Mouse (Mus musculus): ENCODE measurements around the gene Plg.

Gene Plg

DNA sequence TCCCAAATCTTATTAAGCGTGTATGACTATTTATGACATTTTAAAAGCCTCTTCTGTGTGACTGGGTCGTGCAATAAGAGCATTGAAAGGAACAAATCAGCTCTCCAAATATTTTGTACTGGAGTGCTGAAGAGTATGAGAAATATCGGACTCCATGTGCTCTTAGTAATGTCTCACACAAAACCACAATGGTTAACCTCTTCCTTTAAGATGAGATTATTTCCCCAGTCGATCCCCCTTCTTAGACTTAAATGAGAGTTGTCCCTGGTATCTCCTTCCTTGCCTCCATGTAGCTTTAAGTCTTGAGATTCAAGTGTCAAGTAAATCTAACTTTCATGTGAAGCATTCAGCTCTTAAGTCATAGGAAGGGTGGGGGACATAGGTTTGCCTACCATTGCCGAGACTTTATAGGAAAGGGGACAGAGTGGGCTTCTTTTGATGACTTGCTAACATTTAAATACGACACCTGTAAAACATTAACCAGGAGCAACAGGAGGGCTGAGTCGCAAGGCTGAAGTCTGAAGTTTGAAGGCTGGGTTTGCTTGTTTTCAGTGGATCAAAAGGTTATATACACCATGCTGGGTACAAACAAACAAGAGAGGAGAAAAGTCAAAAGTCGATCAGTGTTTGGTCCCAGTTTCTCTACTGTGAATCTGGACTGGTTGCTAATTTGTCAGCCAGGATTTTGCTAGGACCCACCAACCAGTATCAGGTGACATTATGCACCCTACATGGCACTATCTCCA, 6.8 kb downstream of the Plg start:
- no peak for DNase-seq (ENCODE audit: low spot score in 2 of 2)

DNA sequence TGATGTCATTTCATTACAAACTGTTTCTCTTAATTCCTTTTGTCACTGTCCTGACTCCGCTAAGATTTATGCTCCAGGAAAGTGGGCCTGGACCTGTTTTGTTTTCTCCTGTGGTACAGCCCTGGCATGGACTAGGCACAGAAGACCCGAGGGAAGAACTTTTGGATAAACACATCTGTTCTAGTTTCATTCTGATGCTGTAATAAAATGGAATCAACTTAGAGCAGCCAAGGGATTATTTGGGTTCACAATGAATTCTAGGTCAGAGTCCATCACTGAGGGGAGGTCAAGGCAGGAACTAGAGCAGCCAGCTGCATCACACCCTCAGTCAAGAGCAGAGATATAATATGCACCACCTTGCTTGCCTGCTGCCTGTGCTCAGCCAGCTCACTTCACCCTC, 9.4 kb downstream of the Plg start:
- DNase-seq (ENCODE audit: low spot score in 2 of 2) = no peak

DNA sequence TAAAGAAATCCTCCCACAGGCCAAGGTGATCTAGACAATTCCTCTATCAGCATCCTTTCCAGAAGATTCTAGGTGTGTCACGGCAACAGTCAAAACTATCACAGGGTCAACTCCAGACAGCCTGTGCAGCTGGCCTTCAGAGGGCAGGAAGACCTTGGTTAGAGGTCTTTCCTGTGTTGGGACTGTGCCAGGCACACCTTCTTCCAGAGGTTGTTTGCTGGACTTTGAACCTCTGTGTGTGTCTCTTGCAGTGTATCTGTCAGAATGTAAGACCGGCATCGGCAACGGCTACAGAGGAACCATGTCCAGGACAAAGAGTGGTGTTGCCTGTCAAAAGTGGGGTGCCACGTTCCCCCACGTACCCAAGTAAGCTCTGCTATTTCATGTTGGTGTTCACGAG, 9.8 kb downstream of the Plg start:
- no peak for DNase-seq (ENCODE audit: low spot score in 2 of 2)

DNA sequence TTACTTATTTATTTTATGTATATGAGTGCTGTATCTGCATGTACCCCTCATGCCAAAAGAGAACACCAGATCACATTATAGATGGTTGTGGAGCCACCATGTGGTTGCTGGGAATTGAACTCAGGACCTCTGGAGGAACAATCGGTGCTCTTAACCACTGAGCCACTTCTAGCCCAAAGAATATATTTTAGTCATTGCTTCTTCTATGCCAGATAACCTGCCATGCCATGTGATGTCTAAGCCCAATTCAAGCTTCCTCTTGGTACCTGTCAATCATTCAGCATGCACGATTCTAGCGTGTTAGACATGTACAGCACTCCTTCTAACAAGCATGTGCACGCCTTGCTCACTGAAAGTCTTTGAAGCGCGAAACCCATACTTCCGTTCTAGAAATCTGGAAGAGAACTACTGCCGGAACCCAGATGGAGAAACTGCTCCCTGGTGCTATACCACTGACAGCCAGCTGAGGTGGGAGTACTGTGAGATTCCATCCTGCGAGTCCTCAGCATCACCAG, 17.8 kb downstream of the Plg start:
- DNase-seq (ENCODE audit: low spot score in 2 of 2) = no peak

DNA sequence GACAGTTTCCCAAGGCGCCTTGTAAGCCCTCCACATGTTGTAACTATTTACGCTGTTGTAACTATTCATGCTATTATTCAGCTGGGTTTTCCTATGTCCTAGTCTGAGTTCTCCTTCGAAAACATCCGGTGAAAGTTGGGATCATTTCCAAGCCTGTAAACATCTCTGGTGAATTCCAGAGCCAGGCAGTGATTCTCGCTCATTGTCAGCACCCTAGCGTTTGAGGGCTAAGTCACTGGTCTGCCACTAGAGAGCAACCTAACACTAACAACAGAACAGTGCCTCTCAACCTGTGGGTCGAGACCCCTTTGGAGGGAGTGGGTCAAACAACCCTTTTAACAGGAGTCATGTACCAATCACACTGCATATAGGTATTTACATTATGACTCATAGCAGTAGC, 25.0 kb downstream of the Plg start:
- no peak for DNase-seq (ENCODE audit: low spot score in 2 of 2)

DNA sequence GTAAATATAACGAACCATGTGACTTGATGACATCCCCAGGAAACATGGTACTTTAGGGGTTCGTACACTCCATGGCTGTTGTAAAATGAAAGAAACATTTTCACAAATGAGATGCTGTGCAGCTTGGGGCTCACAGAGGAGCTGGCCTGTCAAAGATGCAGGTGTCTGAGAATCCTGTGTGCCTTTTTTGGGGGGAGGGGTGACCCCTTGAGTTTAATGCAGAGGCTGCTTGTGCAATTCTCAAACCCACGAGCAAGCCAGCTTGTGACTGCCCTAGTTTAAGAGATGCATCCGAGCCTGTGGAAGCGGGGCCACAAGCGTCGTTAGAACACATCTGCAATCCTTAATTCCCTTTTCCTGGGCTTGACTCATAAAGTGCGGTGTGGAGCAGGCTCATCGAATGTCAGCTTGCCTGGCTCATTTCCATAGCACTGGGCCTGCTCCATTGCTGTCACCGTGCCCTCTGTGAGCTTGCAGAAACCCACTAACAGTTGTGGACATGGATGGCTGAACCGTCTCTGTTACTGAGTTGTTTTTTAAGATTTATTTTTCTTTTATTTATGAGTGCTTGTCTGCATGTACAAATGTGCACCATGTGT, 31.0 kb downstream of the Plg start:
- DNase-seq (ENCODE audit: low spot score in 2 of 2) = no peak

DNA sequence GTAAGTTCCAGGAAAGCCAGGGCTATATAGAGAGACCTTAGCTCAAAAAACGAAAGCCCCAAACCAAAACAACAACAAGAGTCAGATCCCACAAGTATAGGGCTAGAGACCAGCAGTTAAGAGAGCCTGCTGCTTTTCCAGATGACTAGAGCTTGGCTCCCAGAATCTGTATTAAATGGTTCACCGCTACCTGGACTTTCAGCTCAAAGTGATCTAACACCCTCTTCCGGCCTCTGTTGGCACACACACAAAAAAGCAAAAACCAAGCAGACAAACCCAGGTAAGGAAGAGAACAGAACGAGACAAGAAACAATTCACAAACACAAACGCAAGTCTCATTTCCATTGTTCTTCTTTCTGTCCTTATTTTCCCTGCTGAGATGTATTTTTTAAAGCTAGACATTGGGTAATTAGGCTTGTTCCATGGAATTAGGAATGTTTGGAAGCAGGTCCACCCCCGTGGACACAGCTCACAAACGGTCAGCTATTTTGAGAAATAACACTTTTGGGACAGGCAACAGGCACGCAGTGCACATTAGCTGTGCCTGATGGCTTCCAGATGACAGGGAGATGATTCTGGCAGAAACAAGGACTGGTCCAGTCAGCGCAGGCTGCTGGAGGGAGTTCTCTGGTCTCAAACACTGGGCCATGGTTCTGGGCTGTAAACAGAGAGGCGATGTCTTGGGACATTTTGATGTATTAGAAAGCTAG, 33.9 kb downstream of the Plg start:
- no peak for DNase-seq (ENCODE audit: low spot score in 2 of 2)

DNA sequence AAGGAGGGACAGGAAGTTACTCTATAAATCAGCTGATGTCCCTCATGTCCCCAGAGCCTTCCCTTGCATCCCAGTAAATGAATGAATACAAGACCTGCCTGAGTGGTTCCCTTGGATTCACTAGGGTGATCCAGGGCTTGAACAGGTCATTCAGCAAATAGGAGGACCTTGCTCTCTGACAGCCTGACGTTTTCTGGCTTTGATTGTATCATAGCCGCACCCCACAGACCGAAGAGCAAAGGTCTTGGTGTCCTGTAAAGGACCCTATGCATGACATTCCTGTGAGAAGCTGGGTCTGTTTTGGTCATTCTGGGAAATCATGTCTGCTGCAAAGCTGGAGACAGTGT, 34.5 kb downstream of the Plg start:
- no peak for DNase-seq (ENCODE audit: low spot score in 2 of 2)

DNA sequence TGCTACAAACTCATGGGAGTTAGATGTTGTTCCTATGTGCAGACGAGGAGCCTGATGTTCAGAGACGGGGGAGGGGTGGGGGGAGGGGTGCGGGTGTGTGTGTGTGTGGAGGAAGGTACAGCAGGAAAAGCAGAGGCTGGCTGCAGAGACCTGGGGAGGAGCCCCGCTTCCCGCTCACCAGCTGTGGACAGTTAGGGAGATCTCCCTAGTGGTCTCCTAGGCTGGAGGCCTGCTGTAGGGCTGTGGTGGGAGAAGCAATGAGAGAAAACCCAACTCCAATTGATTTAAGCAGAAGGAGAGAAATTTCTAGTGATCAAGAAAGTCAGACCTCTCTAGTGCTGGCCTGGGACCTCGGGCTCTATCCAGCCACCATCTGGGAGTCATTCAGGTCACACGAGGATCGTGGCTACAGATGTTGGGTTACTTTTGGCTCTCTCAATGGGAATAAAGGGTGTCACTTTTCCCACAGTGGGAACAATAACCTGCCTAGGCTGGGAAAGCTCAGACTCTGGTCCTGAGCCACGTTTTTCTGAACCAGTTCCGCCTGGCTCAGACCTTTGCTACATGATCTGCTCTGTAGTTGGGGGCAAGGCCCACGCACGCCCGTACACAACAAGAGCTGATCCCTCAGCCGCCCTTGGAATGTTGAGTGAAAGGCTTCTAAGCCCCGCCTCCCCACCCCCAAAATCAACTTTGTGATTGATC, 36.8 kb downstream of the Plg start:
- no peak for DNase-seq (ENCODE audit: low spot score in 2 of 2)

DNA sequence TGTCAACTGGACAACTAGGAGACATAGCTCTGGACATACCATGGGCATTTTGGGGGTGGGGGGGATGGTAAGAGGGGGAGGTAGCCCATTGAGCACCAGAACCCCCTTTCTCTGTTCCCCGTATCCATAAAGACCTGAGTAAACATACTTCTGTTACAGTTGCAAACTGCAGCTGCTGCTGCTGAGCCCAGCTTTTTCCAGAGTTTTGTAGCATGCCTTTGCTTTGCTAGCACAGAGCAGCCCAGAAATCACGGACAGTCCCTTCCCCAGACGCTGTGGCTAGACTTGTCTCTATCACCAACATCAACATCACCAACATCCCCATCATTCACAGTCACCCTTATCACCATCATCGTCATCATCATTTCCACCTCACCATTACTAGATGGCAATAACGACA, 37.3 kb downstream of the Plg start:
- no peak for DNase-seq (ENCODE audit: low spot score in 2 of 2)

DNA sequence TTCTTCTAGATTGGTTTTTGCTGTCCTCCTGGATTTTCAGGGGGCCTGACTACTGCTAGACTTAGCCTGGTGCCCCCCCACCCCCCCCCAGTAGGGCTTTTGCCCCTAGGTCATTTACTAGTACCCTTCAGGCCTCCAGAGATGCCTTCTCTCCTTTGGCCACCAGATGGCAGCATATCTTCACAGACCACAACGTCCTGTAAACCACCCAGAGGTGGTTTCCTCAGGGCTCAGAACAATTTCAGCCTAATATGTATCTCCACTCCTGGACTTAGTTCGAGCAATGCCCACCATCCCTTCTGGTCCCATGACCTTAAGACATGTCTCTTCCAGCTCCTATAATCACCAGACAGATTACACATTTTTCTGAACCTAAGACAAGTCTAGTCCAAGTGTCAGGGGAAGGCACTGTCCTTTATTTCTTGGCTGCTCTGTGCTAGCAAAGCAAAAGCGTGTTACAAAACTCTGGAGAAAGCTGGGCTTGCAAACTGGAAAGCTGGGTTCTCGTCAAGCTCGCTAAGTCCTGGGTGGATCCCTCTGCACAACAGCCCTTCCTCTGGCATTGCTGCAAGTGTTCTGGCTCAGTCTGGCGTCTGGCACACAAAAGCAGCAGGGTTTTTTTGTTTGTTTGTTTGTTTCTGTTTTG, 38.0 kb downstream of the Plg start:
- DNase-seq (ENCODE audit: low spot score in 2 of 2) = peak; percentile 78 to 88

DNA sequence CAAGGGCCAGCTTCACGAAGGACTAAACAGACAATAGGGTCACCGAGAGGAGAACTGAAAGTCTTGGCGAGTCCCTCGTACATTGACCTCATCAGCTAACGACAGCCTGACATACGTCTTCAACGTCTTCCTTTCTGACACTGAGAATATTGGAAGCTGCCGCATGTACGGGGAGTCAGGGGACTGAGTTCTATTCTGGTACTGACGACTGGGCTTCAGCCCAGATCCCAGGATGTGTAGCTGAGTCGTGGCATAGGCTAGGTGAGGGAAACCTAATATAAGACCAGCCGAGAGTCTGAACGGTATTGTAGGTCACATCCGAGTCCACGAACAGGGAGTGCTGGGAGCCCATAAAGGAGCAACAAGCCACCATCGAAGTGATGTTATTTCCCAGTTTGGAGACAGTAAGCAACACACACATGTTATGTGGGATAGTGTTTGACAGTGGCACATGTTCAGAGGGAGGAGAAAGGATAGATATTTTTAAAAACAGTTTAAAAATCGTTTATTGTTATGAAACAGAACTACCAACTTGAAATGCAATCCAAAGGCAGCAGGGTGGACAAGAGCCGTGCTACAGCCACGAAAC, 41.2 kb downstream of the Plg start:
- DNase-seq (ENCODE audit: low spot score in 2 of 2) = peak; percentile 18 to 34

DNA sequence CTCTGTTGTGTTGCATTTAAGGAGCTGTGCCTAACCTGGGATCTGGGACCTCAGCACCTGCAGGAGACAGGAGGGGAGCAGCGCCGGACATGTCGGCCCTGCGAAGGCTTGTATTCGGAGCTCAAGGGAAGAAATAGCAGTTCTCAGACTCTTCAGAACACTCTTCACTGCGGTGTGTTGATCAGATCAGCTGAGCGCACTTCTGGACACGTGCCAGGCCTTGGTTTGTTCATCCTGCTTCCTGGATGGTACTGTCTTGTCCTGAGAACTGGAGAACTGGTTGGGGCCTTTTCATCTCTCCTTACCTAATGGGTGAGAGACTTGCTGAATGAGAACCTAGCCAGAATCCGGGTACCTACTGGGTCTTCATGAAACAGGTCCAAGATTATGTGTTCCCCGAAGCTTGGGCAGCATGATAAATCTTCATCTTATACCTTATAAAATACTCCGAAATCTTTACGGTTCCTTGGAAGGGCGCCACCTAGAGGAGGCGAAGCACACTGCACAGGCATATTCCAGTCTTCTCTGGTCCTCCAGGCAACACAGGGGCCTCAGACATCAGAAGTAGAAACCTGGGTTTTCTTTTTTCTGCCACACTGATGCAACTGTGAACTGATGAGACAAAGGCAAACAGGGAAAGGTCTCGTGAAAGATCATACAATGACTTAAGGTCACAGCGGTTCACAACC, 42.6 kb downstream of the Plg start:
- DNase-seq (ENCODE audit: low spot score in 2 of 2) = peak in 1 of 2 experiments; percentile 48

DNA sequence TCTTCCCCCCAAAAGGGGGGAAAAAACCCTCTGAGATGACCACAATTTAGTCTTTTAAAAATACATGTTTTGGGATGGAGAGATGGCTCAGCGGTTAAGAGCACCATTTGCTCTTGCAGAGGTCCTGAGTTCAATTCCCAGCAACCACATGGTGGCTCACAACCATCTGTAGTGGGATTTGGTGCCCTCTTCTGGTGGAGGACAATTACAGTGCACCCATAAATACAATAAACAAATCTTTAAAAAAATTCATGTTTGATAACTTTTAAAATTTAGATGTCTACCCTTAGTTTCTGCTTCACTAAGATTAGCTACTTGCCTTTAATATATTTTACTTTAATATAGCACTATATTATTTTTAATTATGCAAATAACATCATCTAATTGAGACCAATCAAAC, 43.7 kb downstream of the Plg start:
- no peak for DNase-seq (ENCODE audit: low spot score in 2 of 2)

DNA sequence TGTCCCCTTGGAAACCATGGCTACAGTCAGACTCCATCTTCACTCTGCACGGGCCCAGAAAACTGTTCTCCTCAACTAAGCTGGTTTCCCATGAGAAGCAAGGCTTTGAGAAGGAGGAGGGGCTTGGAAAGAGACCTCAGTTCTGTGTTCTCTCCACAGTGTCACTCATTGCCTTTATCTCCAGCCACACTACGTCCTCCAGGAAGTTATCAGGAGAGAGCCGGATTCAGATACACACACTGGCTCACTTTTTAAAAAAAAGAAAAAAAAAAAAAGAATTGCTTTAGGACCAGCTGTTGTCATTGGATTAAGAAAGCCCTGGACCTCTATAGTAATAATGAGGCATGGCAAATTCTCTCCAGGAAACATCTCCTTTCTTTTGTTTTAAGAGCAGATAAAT, 48.7 kb downstream of the Plg start:
- no peak for DNase-seq (ENCODE audit: low spot score in 2 of 2)

DNA sequence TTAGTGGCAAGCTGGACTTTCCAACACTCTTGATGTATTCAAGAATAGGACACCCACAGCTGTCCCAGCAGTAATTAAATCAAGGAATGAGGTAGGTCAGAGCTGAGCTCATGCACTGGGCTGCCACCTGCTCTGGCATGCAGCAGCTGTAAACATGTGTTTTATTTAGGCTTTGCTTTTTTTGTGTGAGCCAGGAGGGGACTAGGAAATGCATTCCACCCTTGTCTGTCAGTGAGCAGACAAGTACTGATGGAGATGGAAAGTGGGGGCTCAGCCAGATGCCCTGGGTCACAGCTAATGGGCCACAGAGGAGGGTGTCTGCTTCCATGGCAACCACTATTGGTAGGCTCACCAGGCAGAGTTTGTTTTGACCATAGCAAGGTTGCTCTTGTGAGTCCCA, 50.0 kb downstream of the Plg start:
- no peak for DNase-seq (ENCODE audit: low spot score in 2 of 2)

DNA sequence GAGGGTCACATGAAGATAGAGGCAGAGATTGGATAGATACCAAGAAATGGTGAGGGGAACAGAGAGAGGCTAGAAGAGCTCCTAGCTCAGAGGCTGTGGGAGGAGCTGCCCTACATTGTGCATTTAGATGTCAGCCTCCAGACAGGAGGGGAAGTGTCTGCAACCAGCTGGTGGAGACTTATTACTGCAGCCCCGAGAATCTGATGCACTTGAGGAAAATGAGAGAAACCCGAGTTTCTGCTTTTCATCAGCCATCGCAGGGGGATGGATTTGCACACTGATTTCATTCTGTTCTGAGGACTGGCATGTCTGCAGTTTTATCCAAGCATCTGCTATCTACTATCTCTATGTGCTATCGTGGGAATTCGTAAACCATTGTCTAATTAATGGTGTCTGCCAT, 53.3 kb downstream of the Plg start:
- DNase-seq (ENCODE audit: low spot score in 2 of 2) = peak; percentile 22 to 64

DNA sequence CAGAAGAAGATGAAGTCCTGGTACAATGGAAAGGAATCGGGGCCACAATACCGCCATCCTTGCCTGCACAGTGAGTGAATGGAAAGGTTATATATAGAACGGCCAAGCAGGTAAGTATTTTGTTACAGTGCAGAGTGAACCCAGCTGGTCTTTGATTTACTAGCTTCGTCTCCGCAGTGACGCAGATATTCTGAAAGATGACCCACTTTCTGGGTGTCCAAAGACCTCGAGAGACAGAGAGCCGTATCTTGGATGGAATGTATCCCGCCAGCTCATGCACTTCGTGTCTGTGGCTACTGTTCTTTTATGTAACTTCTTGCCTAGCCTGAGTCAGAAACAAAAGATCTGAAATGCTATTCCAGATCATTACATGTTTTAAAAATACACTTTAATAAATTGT, 59.4 kb downstream of the Plg start:
- no peak for DNase-seq (ENCODE audit: low spot score in 2 of 2)

DNA sequence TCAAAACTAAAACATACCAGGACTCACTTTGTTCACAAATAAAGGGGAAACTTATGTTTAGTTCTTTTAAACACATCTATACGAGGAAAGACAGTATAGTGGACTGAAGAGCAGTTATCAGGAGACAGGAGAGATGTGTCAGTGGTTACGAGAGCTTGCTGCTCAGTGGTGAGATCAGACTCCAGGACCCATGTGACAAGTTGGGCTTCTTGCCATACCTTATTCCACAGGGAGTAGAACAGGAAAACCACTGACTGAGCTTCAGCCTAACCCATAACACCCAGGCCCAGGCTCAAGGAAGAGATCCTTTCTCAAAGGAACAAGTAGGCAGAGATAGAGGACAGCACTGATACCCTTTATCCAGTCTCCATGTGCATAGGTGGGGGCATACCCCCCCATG, 66.2 kb downstream of the Plg start:
- DNase-seq (ENCODE audit: low spot score in 2 of 2) = no peak

DNA sequence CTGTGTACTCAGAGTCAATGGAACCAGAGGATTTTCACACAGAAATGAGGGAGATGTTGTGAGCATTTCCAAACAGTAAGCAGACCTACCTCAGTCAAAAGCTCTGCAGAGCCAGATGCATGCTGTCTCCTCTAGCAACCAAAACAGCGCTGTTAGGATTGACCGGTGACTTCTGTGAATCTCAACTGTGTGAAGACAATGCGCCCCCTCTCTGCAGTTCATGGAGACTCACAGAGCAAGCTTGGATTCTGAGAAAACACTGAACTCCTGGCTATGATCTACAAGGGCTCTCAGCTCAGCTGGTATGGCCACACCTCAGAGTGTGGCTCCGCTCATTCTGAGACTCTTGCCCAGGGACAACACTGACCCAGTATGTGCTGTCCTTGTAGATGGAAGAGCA, 72.8 kb downstream of the Plg start:
- no peak for DNase-seq (ENCODE audit: low spot score in 2 of 2)

Data from frontal cortex, postnatal 36 days (tissue).